Comparison of ENCODE assay signal across 2 mouse cellular contexts in genomic region chr11:102268520-102269244, GRCm38 (mm10).
TF ChIP-seq lines count a peak whose summit lies in the region.

TSS of gene Asb16 (plus strand) at chr11:102268743.

TF ChIP-seq in CH12.LX, 34 proteins besides CTCF, POLR2A, EP300 and RAD21 (continued from another document):
- TF ChIP-seq MYC (IDR thresholded peaks at IDR 0.05; ENCODE audit: low read depth, low read length): no peak
- TF ChIP-seq CHD2 (IDR thresholded peaks at IDR 0.05; ENCODE audit: low read length): no peak
- no peak for TF ChIP-seq ZMIZ1 (IDR thresholded peaks at IDR 0.05; ENCODE audit: low read depth, low read length)
- no peak for TF ChIP-seq MAFK (IDR thresholded peaks at IDR 0.05; ENCODE audit: insufficient replicate concordance, low read length)
- TF ChIP-seq NRF1 (IDR thresholded peaks at IDR 0.05; ENCODE audit: low read depth, low read length): no peak
- TF ChIP-seq PAX5 (IDR thresholded peaks at IDR 0.05; ENCODE audit: low read length): no peak
- TF ChIP-seq JUND (conservative IDR thresholded peaks at IDR 0.05; ENCODE audit: low read depth, low read length): no peak
- no peak for TF ChIP-seq SMC3 (IDR thresholded peaks at IDR 0.05; ENCODE audit: low read depth, low read length)
- no peak for TF ChIP-seq RCOR1 (conservative IDR thresholded peaks at IDR 0.05; ENCODE audit: low read depth, low read length)
- TF ChIP-seq BHLHE40 (IDR thresholded peaks at IDR 0.05; ENCODE audit: low read depth, low read length): no peak
- no peak for TF ChIP-seq NELFE (IDR thresholded peaks at IDR 0.05; ENCODE audit: low read depth, low read length)

TF ChIP-seq in MEL, 35 proteins besides CTCF, POLR2A, EP300 and RAD21 (continued from another document):
- TF ChIP-seq TCF12 (IDR thresholded peaks at IDR 0.05; ENCODE audit: low read depth, low read length) (no peak), MYB (IDR thresholded peaks at IDR 0.05; ENCODE audit: low read depth, low read length) (no peak), RCOR1 (IDR thresholded peaks at IDR 0.05; ENCODE audit: low read depth, low read length) (no peak), ZC3H11A (IDR thresholded peaks at IDR 0.05; ENCODE audit: low read depth, low read length) (no peak), CHD2 (IDR thresholded peaks at IDR 0.05; ENCODE audit: low read length) (no peak), KAT2A (conservative IDR thresholded peaks at IDR 0.05; ENCODE audit: low read depth, low read length) (no peak), MXI1 (IDR thresholded peaks at IDR 0.05; ENCODE audit: low read depth, low read length) (no peak), MAX (IDR thresholded peaks at IDR 0.05; ENCODE audit: low read length) (no peak)
